Mouse (Mus musculus) lung, postnatal 10 days (tissue): ENCODE results near the gene Rab44.
A peak's percentile ranks its signal among the peaks of the same experiment; 100 is the strongest.
"Not testable (repeated sequence)": the region's sequence is repeated elsewhere in the genome, so short reads cannot be mapped to it uniquely, and the experiment has no call there.

Source experiments
- DNase-seq: peaks from one replicate; pipeline ENCODE4 v3.0.0; 2021

Rab44 gene

DNA sequence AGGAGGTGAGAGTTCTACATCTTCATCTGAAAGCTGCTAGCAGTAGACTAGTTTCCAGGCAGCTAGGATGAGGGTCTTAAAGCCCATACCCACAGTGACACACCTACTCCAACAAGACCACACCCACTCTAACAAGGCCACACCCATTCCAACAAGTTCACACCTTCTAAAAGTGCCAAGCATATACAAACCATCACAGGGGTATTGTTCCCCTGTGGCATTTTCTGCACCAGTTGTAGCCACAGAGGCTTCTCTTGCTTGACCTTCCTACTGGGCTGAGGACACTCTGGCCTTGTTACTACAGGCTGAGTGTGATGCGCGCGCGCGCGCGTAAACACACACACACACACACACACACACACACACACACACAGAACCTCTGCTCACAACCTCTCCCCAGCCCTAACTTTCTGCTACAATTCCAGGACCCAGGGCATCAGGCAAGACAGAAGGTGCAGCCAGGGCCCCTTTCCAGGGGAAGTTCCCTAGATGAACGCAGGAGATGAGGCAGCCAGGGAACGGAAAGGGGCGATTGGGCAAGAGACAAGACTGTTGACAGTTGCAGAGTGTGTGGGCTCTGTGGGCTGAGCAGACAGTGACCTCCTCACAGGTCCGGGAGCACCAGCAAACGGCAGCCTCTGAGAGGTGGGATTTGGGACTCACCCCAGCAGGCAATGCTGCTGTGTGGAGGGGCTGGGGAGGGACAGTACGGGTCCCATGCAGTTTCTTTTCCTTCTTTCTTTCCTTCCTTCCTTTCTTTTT lies at the start of gene Rab44:
Gene Rab44 (plus strand): TSS at position 555 of the 762 bp plus-strand sequence.
- DNase-seq: no peak

GRCm38 (mm10) chr17:29065245-29065940 lies 48.6 kb upstream of the Rab44 start:
- no peak for DNase-seq

GRCm38 (mm10) chr17:29065971-29066370 lies 48.0 kb upstream of the Rab44 start:
- DNase-seq: no peak

GRCm38 (mm10) chr17:29067416-29067815 lies 46.5 kb upstream of the Rab44 start:
- DNase-seq: not testable (repeated sequence)

DNA sequence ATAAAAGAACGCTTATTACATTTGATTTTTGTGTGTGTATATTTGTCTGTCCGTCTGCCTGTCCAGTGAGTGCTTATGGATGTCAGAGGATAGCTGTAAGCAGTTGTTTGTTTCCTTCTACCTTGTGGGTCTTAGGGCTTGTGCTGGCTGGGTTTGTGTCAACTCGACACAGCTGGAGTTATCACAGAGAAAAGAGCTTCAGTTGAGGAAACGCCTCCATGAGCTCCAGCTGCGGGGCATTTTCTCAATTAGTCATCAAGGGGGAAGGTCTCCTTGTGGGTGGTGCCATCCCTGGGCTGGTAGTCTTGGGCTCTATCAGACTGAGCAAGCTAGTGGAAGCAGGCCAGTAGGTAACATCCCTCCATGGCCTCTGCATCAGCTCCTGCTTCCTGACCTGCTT lies 46.1 kb upstream of the Rab44 start:
- no peak for DNase-seq

DNA sequence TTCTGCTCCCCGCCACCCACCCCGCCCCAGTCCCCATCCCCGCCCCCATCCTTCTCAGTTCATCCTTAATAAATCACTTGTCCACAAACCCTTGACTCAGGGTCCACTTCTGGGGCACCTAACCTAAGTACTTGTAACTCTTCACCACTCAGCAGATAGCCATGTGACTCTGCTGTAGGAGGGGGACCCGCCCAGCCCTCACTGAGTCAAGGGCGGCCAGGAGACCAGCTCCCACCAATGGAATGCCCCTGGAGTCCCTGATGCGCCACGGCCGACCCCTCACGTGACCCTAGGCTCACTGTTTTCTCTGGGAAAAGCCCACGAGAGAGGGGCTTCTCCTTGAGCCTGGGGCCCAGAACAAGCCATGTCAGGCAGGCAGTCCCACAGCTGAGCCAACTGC lies 44.9 kb upstream of the Rab44 start:
- no peak for DNase-seq

DNA sequence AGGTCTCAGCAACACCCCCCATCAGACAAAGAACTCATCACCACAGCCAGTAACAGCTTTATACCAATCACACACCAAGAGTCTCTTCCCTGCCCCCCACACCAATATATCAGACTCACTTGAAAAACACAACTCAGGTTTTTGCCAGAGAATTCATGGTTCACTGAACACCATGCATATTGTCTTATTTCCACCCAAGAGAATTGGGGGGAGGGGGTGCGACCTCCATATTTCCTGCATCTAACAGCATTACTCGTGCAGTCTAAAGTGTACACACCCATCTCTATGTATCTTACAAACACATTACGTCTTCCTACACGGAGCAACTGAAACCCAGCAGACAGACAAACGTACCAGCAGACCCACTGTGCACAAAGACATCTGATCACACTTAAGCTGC lies 42.1 kb upstream of the Rab44 start:
- DNase-seq: no peak

- DNase-seq: no peak
Observed at GRCm38 (mm10) chr17:29072701-29073307, 41.1 kb upstream of the Rab44 start.

DNA sequence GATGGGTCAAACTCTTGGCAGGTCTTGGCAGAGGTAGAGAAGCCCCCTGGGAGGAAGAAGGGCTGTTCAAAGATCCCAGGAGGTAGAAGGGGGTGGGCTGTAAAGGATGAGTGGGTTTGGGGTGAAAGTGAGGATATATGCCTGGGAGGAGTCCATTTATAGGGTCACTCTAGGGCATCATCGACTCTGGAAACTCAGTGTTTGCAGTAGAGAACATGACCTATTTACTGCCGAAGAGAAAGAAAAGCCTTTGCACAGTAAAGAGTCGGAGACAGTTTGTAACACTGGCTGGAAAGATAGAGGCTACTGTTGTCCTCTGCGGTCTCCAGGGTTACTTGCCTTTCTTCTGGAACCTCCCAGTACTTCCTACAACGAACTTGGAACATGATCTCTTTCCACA lies 40.6 kb upstream of the Rab44 start:
- DNase-seq: no peak

GRCm38 (mm10) chr17:29074085-29074484 lies 39.9 kb upstream of the Rab44 start:
- DNase-seq: no peak

DNA sequence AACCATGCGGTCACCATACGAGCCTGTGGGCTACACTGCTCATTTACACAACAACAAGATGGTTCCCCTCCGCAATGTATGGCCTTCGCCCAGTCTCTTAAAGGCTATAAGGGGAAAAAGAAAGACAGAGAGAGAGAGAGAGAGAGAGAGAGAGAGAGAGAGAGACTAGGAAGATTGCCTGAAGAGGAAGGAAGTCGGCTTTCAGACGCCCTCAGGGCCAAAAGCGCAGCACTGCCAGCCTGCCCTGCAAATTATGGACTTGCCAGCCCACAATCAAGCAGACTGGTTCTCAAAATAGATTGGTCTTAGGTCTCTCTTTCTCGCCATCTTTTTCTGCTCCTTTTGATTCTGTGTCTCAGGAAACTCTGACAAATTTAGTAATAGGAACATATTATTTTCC lies 37.7 kb upstream of the Rab44 start:
- DNase-seq: no peak

GRCm38 (mm10) chr17:29077786-29078509 lies 36.0 kb upstream of the Rab44 start:
- DNase-seq: peak; percentile 82

DNA sequence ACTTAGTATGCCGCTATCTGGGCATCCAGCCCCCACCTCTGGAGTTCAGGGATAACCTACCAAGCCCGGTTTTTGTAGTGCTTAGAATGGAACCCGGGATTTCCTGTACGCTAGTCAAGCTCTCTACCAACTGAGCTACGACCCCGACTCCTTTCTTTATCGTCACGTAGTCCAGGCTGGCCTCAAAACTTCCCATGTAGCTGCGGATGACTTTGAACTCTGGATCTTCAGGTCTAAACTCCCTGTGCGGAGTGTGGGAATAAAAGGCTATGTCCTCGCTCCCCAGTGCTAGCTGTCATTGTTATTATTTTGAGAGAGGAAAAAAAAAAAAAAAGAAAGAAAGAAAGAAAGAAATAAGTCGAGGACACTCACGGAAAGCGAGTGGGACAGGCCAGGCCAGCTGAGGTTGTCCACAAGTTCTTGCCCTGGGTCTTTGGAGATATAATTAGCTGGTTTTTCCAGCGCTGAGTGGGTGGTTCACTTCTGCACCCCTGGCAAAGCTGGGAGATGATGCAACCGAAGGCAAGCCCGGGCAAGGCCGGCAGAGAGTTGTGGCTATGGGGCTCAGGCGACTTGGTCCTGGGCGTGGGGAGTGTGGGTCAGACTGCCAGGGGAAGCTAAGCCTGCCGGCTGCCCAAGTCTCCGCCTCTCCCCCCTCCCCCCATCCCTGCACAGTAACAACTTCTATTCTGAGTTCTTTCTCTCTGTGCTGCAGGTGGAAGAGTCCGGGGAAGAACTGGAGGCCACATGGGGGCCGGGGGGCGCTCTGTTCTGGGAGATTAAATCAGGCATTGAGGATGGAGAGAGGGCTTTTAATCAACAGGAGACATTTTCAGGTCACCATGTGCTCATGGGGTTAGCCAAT lies 35.2 kb upstream of the Rab44 start:
- peak; percentile 75 for DNase-seq

DNA sequence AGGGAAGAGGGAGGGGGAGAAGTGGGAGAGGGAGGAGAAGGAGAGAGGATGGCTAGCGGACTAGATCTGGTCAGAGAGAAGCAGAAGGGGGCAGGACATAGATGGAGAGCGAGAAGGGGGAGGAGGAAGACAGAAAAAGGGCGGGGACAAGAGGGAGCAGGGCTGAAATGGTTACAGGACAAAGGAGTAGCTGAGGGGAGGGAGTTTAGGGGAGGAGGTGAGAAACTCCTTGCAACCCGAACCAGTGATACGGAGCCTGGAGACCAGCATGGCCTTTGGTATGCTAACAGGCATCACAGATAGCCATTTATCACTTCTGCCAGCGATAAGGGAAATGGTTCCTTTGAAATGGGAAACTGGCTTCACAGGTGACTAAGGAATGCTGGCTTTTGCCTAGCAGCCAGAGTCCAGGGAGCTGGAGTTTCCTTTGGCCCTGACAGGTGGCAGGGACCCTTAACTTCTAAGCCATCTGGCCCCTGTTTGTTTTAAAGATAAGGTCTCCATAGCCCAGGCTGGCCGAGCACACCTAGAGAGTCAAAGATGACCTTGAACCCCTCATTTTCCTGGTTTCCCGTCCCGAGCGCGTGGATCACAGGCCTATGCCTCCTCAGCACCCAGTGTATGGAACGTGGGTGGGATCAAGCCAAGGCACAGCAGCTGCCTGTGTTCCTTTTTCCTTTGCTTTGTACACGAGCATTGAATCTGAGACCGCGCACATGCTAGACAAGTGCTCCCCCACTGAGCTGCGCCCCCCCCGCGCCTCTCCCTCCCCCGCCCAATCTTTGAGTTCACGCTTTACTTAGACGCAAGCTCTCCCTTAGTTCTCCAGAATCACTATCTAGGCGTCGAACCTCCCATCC lies 33.0 kb upstream of the Rab44 start:
- DNase-seq: no peak

DNA sequence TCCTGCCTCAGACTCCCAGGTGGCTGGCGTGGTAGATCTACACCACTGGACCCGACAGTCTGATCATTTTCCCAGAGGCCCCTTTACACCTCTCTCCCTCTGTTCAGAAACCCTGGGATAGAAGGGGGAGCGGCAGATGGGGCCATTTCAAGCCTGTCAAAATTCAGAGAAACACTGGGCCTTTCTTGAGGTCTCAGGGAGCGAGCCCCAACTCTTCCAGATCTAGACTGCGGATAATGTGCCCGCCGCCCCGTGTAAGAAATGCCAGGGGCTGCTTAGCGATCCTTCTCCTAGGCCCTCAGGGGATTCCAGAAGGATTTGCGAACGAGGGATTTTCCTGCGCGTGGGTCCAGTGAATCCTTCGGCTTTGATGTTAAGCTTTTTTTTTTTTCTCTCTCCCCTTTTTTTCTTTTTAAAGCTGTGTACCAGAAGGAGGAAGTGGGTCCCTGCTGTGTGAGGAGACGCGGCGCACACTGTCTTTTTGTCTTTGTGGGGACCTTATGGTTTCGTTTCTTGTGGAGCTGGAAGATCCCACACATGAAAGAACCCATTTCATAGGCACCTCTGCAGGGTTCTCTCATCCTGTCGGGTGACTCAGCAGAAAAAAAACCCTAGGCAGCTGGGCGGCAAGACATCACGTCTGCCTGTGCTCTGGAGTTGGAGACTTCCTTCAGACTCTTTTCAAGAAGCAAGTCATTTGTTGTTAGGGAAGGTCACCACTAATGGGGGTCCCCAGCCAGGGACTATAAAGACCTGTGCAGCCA lies 32.1 kb upstream of the Rab44 start:
- DNase-seq: no peak

DNA sequence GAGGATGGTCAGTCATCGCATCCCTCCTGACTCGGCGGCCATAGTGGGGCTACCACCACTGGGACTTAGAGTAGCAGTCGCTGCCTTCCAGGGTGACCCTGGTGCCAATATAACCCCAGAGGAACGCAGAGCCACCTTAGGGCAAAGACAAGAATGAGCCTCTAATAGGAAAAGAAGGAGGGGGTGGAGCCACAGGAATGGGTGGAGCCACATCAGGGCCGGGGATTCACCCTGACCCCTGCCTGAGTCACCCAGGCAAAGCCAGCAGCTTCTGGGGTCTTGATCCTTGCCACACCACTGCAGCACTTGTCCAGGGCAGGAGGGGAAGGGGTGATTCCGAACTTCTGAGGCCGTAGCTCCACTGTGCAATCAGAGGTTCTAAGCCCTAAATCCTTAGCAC lies 30.4 kb upstream of the Rab44 start:
- DNase-seq: no peak

- DNase-seq: no peak
Observed at GRCm38 (mm10) chr17:29084656-29085055, 29.3 kb upstream of the Rab44 start.

DNA sequence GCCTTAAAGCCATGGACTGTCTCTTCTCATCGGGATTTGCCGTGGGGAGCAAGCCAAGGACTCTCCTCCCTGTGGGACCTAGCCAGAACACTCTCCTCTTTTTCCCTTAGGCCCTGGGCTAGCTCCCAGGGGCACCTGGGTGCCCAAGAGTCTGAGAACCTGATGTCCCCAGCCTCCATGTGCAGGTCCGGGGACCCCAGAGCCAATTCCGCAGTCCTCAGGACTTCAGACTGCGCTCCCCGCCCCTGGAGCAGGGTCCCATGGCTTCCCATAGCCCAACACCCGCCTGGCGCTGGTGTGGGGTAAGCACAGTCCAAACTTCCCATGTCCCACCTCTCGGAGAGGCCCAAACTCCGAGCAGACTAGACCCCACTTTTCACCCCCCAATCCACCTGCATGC lies 28.7 kb upstream of the Rab44 start:
- no peak for DNase-seq

GRCm38 (mm10) chr17:29086916-29087315 lies 27.0 kb upstream of the Rab44 start:
- DNase-seq: peak; percentile 0

DNA sequence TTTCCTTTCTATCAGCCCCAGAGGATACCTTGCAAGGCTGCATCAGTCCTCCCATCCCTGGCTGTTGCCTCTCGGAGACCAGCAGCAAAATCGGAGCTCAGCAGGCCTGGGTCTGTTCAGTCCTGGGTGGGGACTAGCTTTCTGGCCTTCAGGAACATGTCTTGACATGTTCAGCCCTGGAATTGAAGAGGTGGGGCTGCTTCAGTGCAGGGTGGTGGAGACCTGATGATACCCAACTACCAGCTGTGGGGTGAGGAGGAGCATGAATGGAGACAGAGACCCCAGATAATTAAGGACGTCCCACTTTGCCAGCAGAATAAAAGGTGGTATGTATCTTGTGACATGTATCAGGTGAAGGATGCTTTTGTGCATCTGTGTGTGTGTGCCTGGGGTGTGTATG lies 23.2 kb upstream of the Rab44 start, which contains the start of gene Cdkn1a:
Gene Cdkn1a (plus strand): TSS at position 201 of the 400 bp plus-strand sequence.
- DNase-seq: peak; percentile 1
